Mouse (Mus musculus) adrenal gland (tissue): Measurements from ENCODE around the gene Rps26.

ENCODE experiments used
- intact Hi-C: fragments of 180-260 bp; cut with DNase I; formaldehyde crosslinking; loops from one replicate; pipeline ENCODE4 v1.15.1; 2025
- long read RNA-seq, 2 experiments: library from polyadenylated mRNA; unstranded; transcript quantifications; one replicate each; pipeline ENCODE4 v2.0.0; 2020; ENCODE audit warnings: borderline replicate concordance in 1 of 2; ENCODE audit not compliant: insufficient replicate concordance in 1 of 2

The Rps26 gene
- long read RNA-seq, experiment 1, transcript Rps26-202 (3 exons, 596 nt): minor isoform, 16 of 814 reads
- long read RNA-seq, experiment 1, transcript Rps26-201 (4 exons, 681 nt): major isoform, 791 of 814 reads
- long read RNA-seq, experiment 1, partial matches to known transcripts: 0 of 814 reads
- long read RNA-seq, experiment 1, other reads (novel, unspliced or antisense): 6 of 814 reads
- long read RNA-seq, experiment 2, transcript Rps26-201 (4 exons, 681 nt): major isoform, 539 of 557 reads
- long read RNA-seq, experiment 2, transcript Rps26-202 (3 exons, 596 nt): minor isoform, 15 of 557 reads
- long read RNA-seq, experiment 2, partial matches to known transcripts: 0 of 557 reads
- long read RNA-seq, experiment 2, other reads (novel, unspliced or antisense): 3 of 557 reads

- intact Hi-C loops: loop anchor here (5.0 kb wide), 1 partner anchor 46 kb away; the partner anchor contains the start of gene Suox
Measured at GRCm38 (mm10) chr10:128626311-128627310, at the start of gene Rps26. Gene Rps26, minus strand, starts transcription at chr10:128626747.

GRCm38 (mm10) chr10:128674469-128675008 is 48.0 kb upstream of the Rps26 start:
- intact Hi-C loops: loop anchor here (5.0 kb wide), 2 partner anchors 47 to 62 kb away; partner anchors contain the start of gene Rps26

- intact Hi-C loops: loop anchor here (5.0 kb wide), 2 partner anchors 47 to 62 kb away; partner anchors contain the start of gene Rps26
Measured at GRCm38 (mm10) chr10:128673763-128674468, 47.4 kb upstream of the Rps26 start, which contains the start of gene Suox. Gene Suox, minus strand, starts transcription at chr10:128674073.

- intact Hi-C loops: loop anchor here (5.0 kb wide), 2 partner anchors 44 to 59 kb away; partner anchors contain the start of gene Rps26
Measured at GRCm38 (mm10) chr10:128671148-128671547, 44.6 kb upstream of the Rps26 start.

- intact Hi-C loops: no loop called here
Measured at GRCm38 (mm10) chr10:128668790-128669672, 42.5 kb upstream of the Rps26 start.

- intact Hi-C loops: no loop called here
Measured at GRCm38 (mm10) chr10:128665806-128666205, 39.3 kb upstream of the Rps26 start.

DNA sequence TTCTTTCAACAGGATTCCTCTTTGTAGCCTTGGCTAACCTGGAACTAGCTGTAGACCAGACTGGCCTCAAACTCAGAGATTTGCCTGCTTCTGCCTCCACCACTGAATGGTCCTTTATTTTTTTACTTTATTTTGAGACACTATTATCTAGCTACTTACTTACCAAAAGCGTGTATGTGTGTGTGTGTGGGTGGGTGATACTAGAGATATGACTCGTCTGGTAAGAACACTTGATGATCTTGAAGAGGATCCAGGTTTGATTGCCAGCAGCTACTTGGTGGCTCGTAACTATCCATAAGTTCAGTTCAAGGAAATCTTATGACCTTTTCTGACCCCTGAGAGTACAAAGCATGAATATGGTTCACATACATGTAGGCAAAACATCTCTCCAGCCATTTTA is 38.8 kb upstream of the Rps26 start:
- intact Hi-C loops: no loop called here

DNA sequence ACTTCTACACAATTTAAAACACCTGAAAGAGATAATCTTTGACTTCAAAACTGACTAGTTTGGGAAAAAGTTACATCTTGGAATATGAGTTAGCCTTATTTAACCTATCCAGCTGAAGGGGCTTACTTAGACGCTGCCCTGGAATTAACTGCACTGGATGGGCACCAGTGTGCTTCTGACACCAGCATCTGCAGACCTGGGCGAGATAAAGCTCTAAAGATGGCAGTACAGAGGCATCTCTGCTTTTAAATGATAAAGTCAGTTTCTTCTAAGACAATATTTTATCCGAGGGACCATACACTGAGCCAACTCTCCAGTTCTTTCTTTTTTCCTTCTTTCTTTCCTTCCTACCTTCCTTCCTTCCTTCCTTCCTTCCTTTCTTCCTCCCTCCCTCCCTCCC is 38.3 kb upstream of the Rps26 start:
- intact Hi-C loops: no loop called here

- intact Hi-C loops: no loop called here
Measured at GRCm38 (mm10) chr10:128663441-128664220, 37.1 kb upstream of the Rps26 start.

DNA sequence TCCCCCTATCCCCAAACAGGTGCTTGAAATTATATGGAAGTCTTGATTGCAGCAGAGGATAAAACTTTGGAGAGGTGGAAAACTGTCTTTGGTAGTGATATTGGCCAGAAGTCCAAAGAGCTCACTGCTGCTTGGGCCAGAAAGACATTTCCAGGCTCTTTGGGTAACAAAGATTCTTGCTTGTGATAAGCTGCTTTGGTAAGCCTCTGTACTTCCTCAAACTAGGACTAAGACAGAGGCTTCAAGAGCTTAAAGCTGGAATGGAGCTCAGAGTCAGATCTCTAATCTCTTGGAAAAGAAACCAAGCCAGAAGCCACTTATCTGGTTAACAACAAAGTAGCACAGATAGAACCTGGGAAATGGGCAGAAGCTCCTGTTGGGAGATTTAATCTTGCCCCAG is 35.9 kb upstream of the Rps26 start:
- intact Hi-C loops: no loop called here

GRCm38 (mm10) chr10:128659490-128659889 is 32.9 kb upstream of the Rps26 start:
- intact Hi-C loops: no loop called here

DNA sequence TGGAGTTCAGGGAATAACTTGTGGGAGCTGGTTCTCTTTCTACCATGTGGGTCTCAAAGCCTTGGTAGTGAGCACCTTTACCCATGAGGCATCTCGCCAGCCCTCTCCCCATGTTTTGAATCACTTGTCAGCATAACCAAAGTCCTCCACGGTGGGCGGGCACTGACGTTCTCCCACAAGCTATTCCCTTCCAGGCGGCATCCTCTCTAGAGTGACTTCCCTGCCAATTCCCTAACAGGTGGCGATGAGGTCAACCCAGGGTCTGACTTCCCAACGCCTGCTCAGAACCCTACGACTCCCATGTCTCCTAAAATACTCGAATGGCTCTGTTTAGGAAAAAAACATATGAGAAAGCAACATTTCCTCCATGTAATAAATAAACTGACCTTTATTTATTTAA is 31.3 kb upstream of the Rps26 start:
- intact Hi-C loops: no loop called here

DNA sequence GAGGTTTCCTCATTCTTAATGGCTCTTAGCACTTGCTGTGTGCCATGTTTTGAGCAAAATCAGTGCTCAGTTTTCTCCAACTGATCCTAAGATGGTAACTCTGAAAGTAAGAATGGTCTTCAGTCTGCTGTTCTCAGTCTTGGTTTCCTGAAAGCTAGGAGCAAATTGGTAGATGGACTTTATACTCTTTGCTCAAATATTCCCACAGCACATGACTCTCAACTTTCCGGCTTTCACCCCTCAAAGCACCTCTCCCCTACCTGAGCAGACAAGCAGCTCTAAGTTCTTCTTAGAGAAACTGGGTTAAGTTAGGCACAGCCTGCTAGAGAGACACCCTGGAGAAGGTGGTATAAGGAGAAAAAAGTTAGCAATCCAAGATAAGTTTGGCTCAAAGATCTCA is 30.2 kb upstream of the Rps26 start:
- intact Hi-C loops: no loop called here

GRCm38 (mm10) chr10:128655254-128655653 is 28.7 kb upstream of the Rps26 start:
- intact Hi-C loops: no loop called here

DNA sequence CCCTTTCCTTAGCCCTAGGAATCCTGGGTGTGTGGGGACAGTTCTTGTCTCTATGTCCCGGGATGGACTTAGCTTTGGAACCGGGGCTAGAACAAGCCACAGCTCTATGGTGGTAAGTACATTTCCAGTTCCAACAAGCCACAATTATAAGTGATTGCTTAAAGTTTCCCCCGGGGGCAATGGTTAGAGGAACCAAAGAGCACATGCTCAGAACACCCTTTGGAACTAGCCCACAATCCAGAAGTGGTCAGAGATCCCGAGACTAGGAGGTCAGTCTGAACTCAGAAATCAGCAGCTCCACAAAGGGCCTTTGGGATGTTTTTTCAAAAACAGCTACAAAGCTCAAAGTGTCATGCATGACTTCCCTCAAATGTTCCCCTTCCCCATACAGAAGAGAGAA is 27.3 kb upstream of the Rps26 start:
- intact Hi-C loops: no loop called here

DNA sequence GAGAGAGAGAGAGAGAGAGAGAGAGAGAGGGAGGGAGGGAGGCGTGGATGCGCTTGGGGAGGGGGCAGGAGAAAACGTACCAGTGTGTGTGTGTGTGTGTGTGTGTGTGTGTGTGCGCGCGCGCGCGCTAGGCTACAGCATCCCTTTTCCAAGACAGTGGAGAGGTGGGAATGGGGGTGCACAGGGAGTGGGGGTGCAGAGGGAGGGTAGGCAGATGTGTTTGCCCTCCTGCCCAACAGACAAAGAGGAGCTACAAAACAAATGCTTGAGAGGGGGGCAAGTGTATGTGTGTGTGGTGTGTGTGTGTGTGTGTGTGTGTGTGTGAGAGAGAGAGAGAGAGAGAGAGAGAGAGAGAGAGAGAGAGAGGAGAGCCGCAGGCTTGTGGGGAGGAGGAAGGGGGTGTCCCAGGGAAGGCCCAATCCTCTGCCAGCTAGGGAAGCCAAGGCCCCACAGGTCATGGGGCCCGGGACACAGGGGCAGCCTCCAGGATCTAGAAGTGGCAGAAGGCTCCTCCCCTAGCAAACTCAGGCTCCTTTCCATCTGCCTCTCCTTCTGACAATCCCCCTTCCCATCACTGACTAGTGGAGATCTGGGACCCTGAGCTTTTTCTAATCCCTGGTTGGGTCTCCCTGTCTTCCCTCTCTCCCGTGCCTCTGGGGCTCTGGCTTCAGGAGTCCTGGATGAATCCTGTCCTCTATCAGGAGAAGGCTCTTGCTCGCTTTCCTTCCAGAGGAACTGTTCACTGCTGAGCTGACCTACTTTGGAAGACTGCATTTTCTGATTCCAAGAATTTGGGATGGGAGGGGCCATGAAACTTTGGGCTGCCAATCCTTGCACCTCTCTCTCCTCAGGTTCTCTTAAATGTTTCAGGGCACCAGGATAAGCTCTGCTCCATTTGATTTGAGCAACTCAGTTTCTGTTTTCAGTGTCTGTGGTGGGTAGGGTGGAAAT is 19.9 kb upstream of the Rps26 start:
- intact Hi-C loops: no loop called here

DNA sequence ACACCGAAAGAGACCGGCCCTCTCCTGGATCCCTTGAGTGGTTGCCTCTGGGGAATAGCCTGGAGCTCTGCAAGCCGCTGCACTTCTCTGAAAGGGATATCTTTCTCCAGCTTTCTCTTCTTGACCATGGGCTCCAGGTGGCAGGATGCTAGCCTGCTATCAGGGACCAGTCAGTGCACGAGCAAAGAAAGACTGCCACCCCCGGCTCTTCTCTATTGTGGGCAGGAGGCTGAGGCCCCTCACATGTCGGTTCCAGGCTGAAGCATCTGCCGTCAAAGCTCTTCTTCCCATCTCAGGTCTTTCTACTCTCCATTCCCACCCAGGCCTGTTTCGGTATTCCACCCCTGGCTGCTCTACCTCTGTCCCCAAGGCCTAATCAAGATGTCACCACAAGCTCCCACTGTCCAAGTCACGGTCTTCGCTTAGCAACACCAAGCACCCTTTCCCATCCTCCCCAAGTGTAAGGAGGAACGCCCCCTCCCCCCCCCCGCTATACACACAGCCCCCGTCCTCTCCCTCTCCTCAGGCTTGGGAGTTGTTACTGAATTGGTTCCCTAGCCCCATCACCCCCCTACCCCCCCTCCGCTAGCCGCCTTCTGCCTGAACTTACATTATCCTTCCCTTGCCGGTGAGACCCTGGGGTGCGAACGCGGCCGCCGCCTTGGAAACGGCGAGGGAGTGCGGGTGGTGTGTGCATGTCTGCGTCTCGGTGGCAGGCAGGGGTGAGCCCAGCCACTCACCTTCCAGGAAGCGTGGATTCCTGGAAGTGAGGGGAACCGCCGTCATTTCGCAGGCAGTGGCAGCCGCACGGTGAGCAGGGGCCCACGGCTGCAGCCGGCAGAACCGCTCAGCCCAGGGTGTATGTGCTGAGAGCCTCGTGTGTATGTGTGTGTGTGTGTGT is 18.8 kb upstream of the Rps26 start, which contains the start of gene Ikzf4:
Gene Ikzf4, minus strand, starts transcription at position 881 of the 901 bp plus-strand sequence.
- intact Hi-C loops: no loop called here
